Mouse (Mus musculus) T-cell, adult 2 months (primary cell): Measurements from ENCODE around the gene Lypd6b.

Experiments used
- DNase-seq: peaks from one replicate; pipeline ENCODE4 v3.0.0; 2022; ENCODE audit warnings: low spot score

Lypd6b gene

DNA sequence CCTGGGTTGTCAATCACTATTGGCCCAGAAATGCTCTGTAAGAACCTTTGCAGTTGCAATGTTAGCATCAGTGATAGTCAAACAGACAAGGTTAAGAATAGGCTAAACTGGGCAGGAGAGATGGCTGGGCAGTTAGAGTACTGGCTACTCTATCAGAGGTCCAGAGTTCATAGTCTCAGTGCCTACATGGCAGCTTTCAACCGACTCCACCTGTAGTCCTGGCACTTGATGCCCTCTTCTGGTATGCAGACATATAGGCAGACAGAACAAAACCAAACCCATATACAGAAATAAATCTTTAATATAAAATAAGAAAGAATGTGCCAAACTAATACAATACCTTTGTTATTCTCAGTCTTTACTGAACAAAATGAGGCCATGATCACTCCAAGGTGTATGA is 83.5 kb downstream of the Lypd6b start:
- DNase-seq, result no peak

DNA sequence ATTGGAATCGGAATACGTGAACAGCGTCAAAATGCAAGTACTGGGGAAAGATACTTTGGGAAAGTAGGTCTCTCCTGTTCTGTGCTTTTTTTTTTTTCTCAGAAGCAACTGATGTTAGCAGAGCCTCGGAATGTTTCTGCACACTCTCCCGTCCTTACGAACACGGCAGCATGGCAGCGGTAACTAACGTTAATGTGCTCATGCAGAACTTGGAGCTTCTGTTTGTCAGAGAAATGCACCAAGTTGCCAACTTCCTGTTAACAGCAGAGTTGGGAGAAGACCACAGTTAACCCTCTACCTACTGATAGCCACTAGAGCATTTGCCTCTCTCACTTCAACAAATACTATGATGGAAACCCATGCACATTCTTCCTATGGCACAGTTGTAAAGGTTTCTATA is 93.0 kb downstream of the Lypd6b start:
- DNase-seq, result no peak

DNA sequence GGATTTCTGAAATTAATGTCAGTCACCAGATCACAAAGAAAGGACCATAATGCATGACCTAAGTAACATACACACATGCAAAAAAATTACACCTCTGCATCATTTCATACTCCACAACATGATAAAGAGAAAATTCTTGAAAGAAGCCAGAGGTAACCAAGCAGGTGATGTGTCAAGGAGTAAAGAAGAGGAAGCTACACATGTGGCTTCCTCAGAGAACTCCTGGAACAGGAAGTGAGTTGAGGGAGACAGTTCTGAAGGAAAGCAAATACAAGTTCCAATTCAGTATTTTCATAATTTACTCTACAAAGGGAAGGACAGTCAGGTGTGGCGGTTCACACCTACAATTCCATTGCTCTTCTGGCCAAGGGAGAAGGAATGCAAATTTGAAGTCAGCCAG is 93.5 kb downstream of the Lypd6b start:
- DNase-seq, result no peak

DNA sequence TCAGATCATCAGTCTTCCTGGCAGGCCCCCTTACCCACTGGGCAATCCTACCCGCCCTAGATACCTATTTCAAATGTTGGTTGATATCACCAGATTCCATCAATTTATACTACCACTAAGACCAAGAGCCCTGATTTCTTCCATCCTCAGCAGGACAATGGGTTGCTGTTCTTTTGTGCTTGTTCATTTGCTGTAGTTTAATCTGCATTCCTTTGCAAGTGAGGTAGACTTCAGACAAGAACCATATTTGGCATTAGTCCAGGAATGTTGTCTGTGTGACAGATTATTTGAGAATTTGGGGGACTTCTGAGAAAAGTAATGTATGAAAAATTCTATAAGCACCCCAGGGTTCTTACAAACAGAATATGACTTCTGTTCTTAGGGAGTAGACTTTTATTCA is 95.0 kb downstream of the Lypd6b start:
- no peak for DNase-seq

- DNase-seq, result no peak
Measured at GRCm38 (mm10) chr2:49883990-49884389, 96.5 kb downstream of the Lypd6b start.

GRCm38 (mm10) chr2:49886209-49886608 is 98.7 kb downstream of the Lypd6b start:
- DNase-seq, result no peak

- no peak for DNase-seq
Measured at GRCm38 (mm10) chr2:49888346-49888745, 100.9 kb downstream of the Lypd6b start.

DNA sequence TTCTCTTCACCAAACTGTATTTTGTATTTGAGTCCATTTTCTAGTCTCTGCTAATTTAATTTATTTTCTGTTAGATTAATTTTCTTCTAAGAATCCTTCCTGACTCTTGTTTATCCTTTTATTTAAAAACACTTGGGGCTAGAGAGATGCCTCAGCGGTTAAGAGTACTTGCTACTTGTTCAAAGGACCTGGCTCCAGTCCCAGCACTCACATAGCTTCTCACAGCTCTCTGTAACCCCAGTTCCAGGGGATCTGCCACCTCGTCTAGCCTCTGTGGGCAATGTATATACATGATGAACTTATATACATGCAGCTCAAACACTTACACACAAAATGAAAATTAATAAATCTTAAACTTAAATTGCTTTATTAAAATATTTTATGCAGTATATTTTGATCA is 103.2 kb downstream of the Lypd6b start:
- DNase-seq, result no peak

DNA sequence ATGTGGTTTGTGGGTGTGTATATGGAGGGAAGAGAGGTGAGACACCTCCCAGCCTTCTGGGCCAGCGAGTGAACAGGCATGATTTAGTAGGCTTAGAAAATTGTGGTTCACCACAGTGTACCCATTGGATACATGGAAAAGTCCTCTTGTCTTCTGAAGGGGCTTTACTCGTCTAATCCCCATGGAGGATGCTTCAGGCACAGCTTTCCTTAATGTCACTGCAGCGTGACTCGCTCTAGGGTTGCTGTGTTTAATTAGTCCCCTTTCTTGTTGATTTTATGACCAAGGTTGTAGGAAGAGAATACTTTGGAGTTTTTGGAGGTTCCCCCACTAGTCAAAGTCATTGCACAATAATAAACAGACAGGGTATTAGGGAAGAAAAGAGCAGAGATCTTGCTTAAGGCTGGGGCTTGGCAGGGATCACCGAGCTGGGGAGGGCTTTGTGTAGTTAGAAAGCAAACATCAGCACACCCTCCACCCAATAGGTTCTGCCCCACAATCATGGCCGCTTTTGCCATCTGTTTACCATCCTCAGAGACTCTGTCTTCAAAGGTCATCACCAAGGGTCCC is 122.4 kb downstream of the Lypd6b start:
- no peak for DNase-seq

GRCm38 (mm10) chr2:49911296-49912034 is 124.0 kb downstream of the Lypd6b start:
- DNase-seq, result no peak

DNA sequence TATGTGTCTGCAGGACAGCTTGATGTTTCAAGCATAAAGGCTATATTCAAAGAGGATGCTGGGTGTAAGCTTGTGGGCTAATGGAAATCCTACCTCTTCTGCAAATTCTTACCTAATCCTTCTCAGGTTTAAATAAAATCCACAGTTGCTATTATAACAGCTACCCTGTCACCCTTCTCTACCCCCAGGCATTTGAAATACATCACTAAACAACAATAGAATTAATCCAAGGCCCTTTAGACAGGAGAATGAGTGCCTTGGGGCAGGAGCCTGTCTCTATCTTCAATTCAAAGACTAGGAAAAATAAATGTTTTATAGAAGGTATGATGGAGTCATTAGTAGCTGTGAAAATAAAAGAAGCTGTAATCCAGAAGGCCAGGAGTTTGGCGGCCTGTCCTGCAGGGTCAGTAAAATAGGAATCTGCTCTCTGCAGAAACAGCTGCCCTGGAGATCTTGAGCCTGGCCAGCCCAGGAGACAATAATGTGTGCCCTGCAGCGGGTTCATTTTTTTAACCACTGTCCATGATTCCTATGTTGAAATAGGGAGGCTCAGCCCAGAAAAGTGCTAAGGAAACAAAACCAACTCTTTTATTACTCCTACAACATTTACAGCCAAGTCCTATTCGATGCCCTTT is 124.9 kb downstream of the Lypd6b start:
- DNase-seq, result no peak

GRCm38 (mm10) chr2:49917489-49917888 is 130.0 kb downstream of the Lypd6b start:
- no peak for DNase-seq

- no peak for DNase-seq
Measured at GRCm38 (mm10) chr2:49918132-49918531, 130.6 kb downstream of the Lypd6b start.

GRCm38 (mm10) chr2:49918692-49919091 is 131.2 kb downstream of the Lypd6b start:
- DNase-seq, result no peak

DNA sequence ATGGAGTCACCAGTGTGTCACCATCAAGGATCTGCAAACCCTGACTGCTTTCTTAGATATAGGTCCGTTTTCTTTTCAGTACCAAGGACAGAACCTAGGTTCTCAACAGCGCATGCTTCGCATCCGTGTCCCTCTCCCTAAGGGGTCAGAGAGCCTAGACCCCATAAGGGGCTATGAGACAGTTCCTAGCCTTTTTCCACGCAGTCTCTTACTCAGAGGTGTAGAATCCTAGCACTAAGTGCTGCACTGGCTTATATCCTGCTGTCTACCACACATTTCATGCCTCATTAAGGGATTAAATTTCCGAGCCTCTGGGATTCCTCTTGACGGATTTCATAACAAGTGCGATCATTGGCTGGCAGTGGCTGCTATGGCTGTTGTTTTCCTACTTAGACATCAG is 134.5 kb downstream of the Lypd6b start:
- DNase-seq, result no peak

DNA sequence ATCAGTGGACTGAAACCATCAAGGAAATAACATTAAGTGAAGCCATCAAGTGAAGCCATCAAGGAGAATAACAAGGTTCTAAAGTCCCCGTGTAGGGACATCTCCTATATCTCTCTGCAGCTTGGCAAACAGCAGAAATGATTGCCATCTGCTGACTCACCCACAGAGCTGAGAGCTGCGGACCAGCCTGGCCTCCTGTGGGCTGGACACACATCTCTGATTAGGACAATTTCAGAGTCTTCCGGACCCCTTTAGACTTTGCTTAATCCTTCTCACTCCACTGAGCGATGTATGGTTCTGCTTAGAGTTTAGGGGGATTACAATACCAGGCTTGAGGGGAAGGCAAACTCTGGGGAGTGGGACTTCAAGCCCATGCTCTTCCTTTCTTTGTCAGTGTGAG is 135.3 kb downstream of the Lypd6b start:
- DNase-seq, result no peak

DNA sequence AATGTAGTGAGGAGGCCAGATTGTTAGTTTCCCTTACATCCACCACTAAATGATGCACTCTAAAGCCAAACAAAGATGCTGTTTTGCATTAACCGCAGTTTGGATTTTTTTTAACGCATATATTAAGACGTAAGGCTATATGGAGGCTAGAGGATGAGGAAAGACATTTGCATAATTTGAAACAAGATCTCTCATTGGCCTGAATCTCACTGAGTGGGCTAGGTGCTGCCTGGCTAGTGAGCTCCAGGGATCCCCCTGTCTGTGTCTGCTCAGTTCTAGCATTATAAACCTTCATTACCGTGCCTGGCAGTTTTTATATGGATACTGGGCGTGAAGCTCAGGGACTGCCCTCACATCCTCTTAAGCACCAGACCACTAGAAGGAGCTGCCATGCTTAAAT is 138.7 kb downstream of the Lypd6b start:
- no peak for DNase-seq

DNA sequence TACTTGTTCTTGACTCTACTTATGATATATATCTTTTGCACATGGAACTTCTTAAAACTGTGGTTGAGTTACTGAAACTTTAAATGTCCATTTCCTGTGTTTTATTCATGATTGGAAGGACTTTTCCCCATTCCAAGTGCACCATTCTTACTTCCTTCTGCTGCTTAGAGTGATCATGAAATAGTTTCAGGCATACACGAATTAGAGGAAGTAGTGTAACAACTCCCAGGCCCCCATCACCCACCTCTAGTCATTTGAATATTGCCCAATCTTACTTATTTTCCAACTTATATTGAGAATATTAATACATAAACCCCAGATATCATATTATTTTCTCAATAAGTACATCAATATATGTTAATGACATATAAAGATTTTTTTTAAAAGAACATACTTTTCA is 139.9 kb downstream of the Lypd6b start:
- no peak for DNase-seq

DNA sequence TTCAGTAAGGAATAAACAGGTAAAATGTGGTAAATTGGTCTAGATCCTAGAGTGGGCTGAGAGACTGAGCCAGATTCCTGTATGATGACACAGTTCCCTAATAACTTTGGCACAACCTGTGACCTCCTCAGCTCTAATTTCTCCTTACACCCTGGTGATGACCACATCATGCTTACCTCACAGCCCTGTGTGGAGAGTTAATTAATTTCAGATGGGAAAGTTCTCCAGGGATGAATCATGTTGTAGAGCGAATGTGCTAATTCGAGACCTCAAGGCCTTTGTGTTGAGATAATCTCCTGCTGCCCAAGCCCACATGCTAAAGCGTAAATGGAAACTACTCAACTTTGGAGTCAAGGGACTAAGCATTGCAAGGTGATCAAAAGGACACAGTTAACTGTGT is 142.4 kb downstream of the Lypd6b start:
- no peak for DNase-seq

GRCm38 (mm10) chr2:49937621-49938020 is 150.1 kb downstream of the Lypd6b start:
- DNase-seq, result no peak

- no peak for DNase-seq
Measured at GRCm38 (mm10) chr2:49938246-49938645, 150.8 kb downstream of the Lypd6b start.

DNA sequence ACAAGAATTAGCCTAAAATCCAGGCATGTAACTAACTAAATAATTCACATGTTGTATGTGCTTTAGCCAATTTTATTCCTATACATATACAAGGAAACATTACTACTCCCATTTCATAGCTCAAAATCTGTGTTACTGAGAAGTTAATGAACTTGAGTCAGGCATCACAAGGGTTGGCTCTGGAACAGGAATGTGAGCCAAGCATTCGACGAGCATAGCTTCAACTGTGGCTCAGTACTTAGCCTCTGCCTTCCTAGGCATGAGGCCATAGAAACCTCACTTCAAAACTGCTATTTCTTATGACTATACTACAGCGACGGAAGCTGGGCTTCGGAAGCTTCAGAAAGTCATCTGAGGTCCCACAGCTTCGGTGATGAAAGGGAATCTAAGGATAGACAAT is 152.9 kb downstream of the Lypd6b start:
- no peak for DNase-seq

GRCm38 (mm10) chr2:49942100-49942499 is 154.6 kb downstream of the Lypd6b start:
- DNase-seq, result no peak

- DNase-seq, result no peak
Measured at GRCm38 (mm10) chr2:49951681-49952080, 164.2 kb downstream of the Lypd6b start.
